Mouse (Mus musculus): ENCODE results near the gene Ttc17.
A peak's percentile ranks its signal among the peaks of the same experiment; 100 is the strongest.

The Ttc17 gene

GRCm38 (mm10) chr2:94301749-94302148 is 104.7 kb downstream of the Ttc17 start:
- DNase-seq (ENCODE audit: inconsistent age in 2 of 2, low spot score in 1 of 2) = no peak

GRCm38 (mm10) chr2:94297467-94297866 is 109.0 kb downstream of the Ttc17 start:
- DNase-seq (ENCODE audit: inconsistent age in 2 of 2, low spot score in 1 of 2) = no peak

- DNase-seq (ENCODE audit: inconsistent age in 2 of 2, low spot score in 1 of 2) = peak; percentile 76 to 92
Measured at GRCm38 (mm10) chr2:94290483-94290882, 116.0 kb downstream of the Ttc17 start.

GRCm38 (mm10) chr2:94289659-94290058 is 116.8 kb downstream of the Ttc17 start:
- no peak for DNase-seq (ENCODE audit: inconsistent age in 2 of 2, low spot score in 1 of 2)

GRCm38 (mm10) chr2:94289169-94289568 is 117.3 kb downstream of the Ttc17 start:
- DNase-seq (ENCODE audit: inconsistent age in 2 of 2, low spot score in 1 of 2) = peak in 1 of 2 experiments; percentile 57

- peak in 1 of 2 experiments; percentile 71 for DNase-seq (ENCODE audit: inconsistent age in 2 of 2, low spot score in 1 of 2)
Measured at GRCm38 (mm10) chr2:94288086-94288485, 118.4 kb downstream of the Ttc17 start.

GRCm38 (mm10) chr2:94287435-94287834 is 119.1 kb downstream of the Ttc17 start:
- peak; percentile 53 to 85 for DNase-seq (ENCODE audit: inconsistent age in 2 of 2, low spot score in 1 of 2)

- DNase-seq (ENCODE audit: inconsistent age in 2 of 2, low spot score in 1 of 2) = peak in 1 of 2 experiments; percentile 69
Measured at GRCm38 (mm10) chr2:94283526-94283925, 123.0 kb downstream of the Ttc17 start.

GRCm38 (mm10) chr2:94279596-94279995 is 126.9 kb downstream of the Ttc17 start:
- DNase-seq (ENCODE audit: inconsistent age in 2 of 2, low spot score in 1 of 2) = no peak

- DNase-seq (ENCODE audit: inconsistent age in 2 of 2, low spot score in 1 of 2) = no peak
Measured at GRCm38 (mm10) chr2:94276103-94276502, 130.4 kb downstream of the Ttc17 start.

- DNase-seq (ENCODE audit: inconsistent age in 2 of 2, low spot score in 1 of 2) = no peak
Measured at GRCm38 (mm10) chr2:94275658-94276057, 130.8 kb downstream of the Ttc17 start.

- peak; percentile 91 to 96 for DNase-seq (ENCODE audit: inconsistent age in 2 of 2, low spot score in 1 of 2)
Measured at GRCm38 (mm10) chr2:94273154-94274021, 133.1 kb downstream of the Ttc17 start.

- no peak for DNase-seq (ENCODE audit: inconsistent age in 2 of 2, low spot score in 1 of 2)
Measured at GRCm38 (mm10) chr2:94271176-94271575, 135.3 kb downstream of the Ttc17 start.

GRCm38 (mm10) chr2:94268835-94269234 is 137.7 kb downstream of the Ttc17 start:
- no peak for DNase-seq (ENCODE audit: inconsistent age in 2 of 2, low spot score in 1 of 2)

GRCm38 (mm10) chr2:94267213-94267850 is 139.2 kb downstream of the Ttc17 start:
- DNase-seq (ENCODE audit: inconsistent age in 2 of 2, low spot score in 1 of 2) = peak in 1 of 2 experiments; percentile 57

GRCm38 (mm10) chr2:94266381-94267160 is 139.9 kb downstream of the Ttc17 start:
- peak in 1 of 2 experiments; percentile 50 for DNase-seq (ENCODE audit: inconsistent age in 2 of 2, low spot score in 1 of 2)

- peak; percentile 70 to 84 for DNase-seq (ENCODE audit: inconsistent age in 2 of 2, low spot score in 1 of 2)
Measured at GRCm38 (mm10) chr2:94265221-94266191, 141.0 kb downstream of the Ttc17 start.

- peak in 1 of 2 experiments; percentile 40 for DNase-seq (ENCODE audit: inconsistent age in 2 of 2, low spot score in 1 of 2)
Measured at GRCm38 (mm10) chr2:94264631-94265098, 141.8 kb downstream of the Ttc17 start.

GRCm38 (mm10) chr2:94264006-94264405 is 142.5 kb downstream of the Ttc17 start:
- DNase-seq (ENCODE audit: inconsistent age in 2 of 2, low spot score in 1 of 2) = peak in 1 of 2 experiments; percentile 29

- peak in 1 of 2 experiments; percentile 62 for DNase-seq (ENCODE audit: inconsistent age in 2 of 2, low spot score in 1 of 2)
Measured at GRCm38 (mm10) chr2:94263530-94263937, 143.0 kb downstream of the Ttc17 start.

Measured in adrenal gland, adult (tissue).